Comparison of ENCODE assay signal across 20 mouse cellular contexts in the genomic region with DNA sequence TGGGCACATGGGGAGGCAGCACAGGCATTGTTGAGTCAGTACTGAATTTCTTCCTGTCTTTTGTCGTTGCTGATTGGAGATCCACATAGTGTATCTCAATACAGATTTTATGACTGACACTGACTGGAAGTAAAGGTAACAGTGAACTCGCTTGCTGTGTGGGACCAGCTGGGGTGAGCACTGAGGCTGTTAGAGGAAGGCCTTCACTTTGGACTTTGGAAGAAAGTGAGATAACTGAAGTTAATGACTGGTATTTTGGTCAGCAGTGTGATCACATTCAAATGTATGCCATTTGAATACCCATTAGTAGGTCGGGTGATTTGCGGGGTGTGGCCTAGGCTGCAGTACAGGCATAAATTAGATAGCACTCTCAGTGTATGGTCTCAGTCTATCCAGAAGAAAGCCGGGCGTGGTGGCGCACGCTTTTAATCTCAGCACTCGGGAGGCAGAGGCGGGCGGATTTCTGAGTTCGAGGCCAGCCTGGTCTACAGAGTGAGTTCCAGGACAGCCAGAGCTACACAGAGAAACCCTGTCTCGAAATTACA. TPM values are rescaled to one million over a fixed set of nuclear protein-coding genes. Genes with fewer than 3 reads are reported as not detected.
DNase-seq lines count a peak whose midpoint lies in the region; ATAC-seq lines count a peak whose summit lies in the region.
"Had no signal": no experiment of that assay in that cellular context is flagged by ENCODE, and none has a peak within 500 bp of the region (broad histone marks: within the 10 kb centered on the region; RNA-seq: fewer than 3 reads in every experiment).

No protein-coding gene starts in this region.

- 0 out of 2 replicates have a peak overlapping the region, but pooled peaks have one; percentile 9 for H3K27ac ChIP-seq in midbrain, embryonic 13.5 days
- no peak overlapping the region for H3K27ac ChIP-seq in midbrain, embryonic 11.5 days (ENCODE audit: low read depth, low read length)
- H3K27ac ChIP-seq: embryonic facial prominence, embryonic 10.5 days; forebrain, embryonic 13.5 days; heart, adult 2 months; hindbrain, embryonic 10.5 days; hindbrain, embryonic 14.5 days had no signal

- no peak overlapping the region for H3K4me3 ChIP-seq in midbrain, embryonic 13.5 days (replicated peaks)
- H3K4me3 ChIP-seq in midbrain, embryonic 11.5 days (ENCODE audit: low read depth, low read length), result no peak overlapping the region
- H3K4me3 ChIP-seq: embryonic facial prominence, embryonic 10.5 days; forebrain, embryonic 13.5 days; heart, adult 2 months; heart, embryonic 12.5 days; hindbrain, embryonic 10.5 days had no signal

- no peak overlapping the region for H3K4me2 ChIP-seq in midbrain, embryonic 13.5 days (replicated peaks)
- no peak overlapping the region for H3K4me2 ChIP-seq in midbrain, embryonic 11.5 days
- H3K4me2 ChIP-seq: forebrain, embryonic 13.5 days; heart, embryonic 12.5 days; hindbrain, embryonic 14.5 days had no signal

- H3K36me3 ChIP-seq in midbrain, embryonic 13.5 days, result peaks cover 7% of the 10 kb centered on the region; the same call in 1 of the 2 replicates
- no peaks in the 10 kb centered on the region for H3K36me3 ChIP-seq in midbrain, embryonic 11.5 days (ENCODE audit: control insufficient read depth, insufficient read depth, low read length)
- H3K36me3 ChIP-seq: embryonic facial prominence, embryonic 10.5 days had no signal

- no peak for ATAC-seq in midbrain, embryonic 13.5 days
- no peak for ATAC-seq in midbrain, embryonic 11.5 days (ENCODE audit: low FRiP score)
- peak; percentile 53; the same call in 1 of the 2 replicates for ATAC-seq in megakaryocyte progenitor cell, adult 5-6 weeks (replicated peaks; ENCODE audit: poor library complexity)
- ATAC-seq: CD4-positive, CD25-positive, alpha-beta regulatory T cell, adult 4 months; forebrain, embryonic 13.5 days; forebrain, postnatal 0 days; Patski had no signal

- no peak overlapping the region for H3K9ac ChIP-seq in midbrain, embryonic 13.5 days (replicated peaks)
- H3K9ac ChIP-seq in midbrain, embryonic 11.5 days (ENCODE audit: low read length), result no peak overlapping the region
- H3K9ac ChIP-seq: forebrain, embryonic 13.5 days; forebrain, postnatal 0 days; heart, embryonic 12.5 days; hindbrain, embryonic 14.5 days had no signal

- intact Hi-C loops in gastrocnemius, postnatal 36 days (cut with DNase I), result no loop called here
- intact Hi-C loops in gastrocnemius, postnatal 14 days (cut with DNase I; ENCODE audit: low total_unique reads), result no loop called here

- peaks cover 16% of the 10 kb centered on the region for H3K4me1 ChIP-seq in midbrain, embryonic 13.5 days (replicated peaks)
- H3K4me1 ChIP-seq in midbrain, embryonic 11.5 days (ENCODE audit: control insufficient read depth, insufficient read depth, low read length), result no peaks in the 10 kb centered on the region

- WGBS in midbrain, embryonic 13.5 days, result 92% methylated on average over 13 of the region's 13 CpGs
- 92% methylated on average over 13 of the region's 13 CpGs for WGBS in midbrain, embryonic 11.5 days

- DNase-seq in midbrain, embryonic 11.5 days (ENCODE audit: low spot score, missing footprints), result no peak
- peak; percentile 66 for DNase-seq in ZHBTc4 (ENCODE audit: low read depth, low spot score)
- DNase-seq in gastrocnemius, postnatal 36 days, result no peak
- no peak for DNase-seq in frontal cortex, postnatal 36 days (ENCODE audit: low spot score in 2 of 2)
- no peak for DNase-seq in gastrocnemius, postnatal 14 days
- DNase-seq: adrenal gland, adult 8-10 months; adrenal gland, postnatal 36 days; cerebellum, adult 2 months; cerebellum, postnatal 10 days; forebrain, postnatal 0 days; heart, adult 2 months had no signal

- no peaks in the 10 kb centered on the region for H3K27me3 ChIP-seq in midbrain, embryonic 13.5 days
- H3K27me3 ChIP-seq in midbrain, embryonic 11.5 days (ENCODE audit: control insufficient read depth, insufficient read depth, low read length), result no peaks in the 10 kb centered on the region
- H3K27me3 ChIP-seq: forebrain, embryonic 13.5 days; heart, embryonic 12.5 days; Patski had no signal

- no peaks in the 10 kb centered on the region for H3K9me3 ChIP-seq in midbrain, embryonic 13.5 days
- no peaks in the 10 kb centered on the region for H3K9me3 ChIP-seq in midbrain, embryonic 11.5 days (ENCODE audit: control insufficient read depth, low read length)
- H3K9me3 ChIP-seq: embryonic facial prominence, embryonic 10.5 days; forebrain, embryonic 13.5 days; heart, embryonic 12.5 days; hindbrain, embryonic 10.5 days had no signal

RNA-seq across cellular contexts. Expression of a gene that starts 24.8 kb away (rescaled TPM):
- 21.4 and 24.1 TPM in 2 replicates for polyA plus RNA-seq in midbrain, embryonic 13.5 days (2015; fragmentation: Nextera tagmentation; extraction: Ambion mirVana)
- polyA plus RNA-seq in midbrain, embryonic 11.5 days (2014; fragmentation: Nextera tagmentation; extraction: Ambion mirVana), result 22.3 and 23.9 TPM in 2 replicates
- total RNA-seq in megakaryocyte progenitor cell, adult 5-6 weeks (2015), result 17.5 and 17.6 TPM in 2 replicates
- total RNA-seq in megakaryocyte progenitor cell, adult 5-6 weeks (2017), result 10.2 TPM in 2 replicates
- total RNA-seq in gastrocnemius, postnatal 36 days (2021), result 1 to 10 TPM; 6.2 to 7.3 TPM
- 10 to 100 TPM; 10.8 to 13.2 TPM for total RNA-seq in gastrocnemius, postnatal 14 days (2021)
